Mouse (Mus musculus) stomach, embryonic 15.5 days (tissue): ENCODE measurements around the gene Pxmp4. TPM values are rescaled to one million over a fixed set of nuclear protein-coding genes. Genes with fewer than 3 reads are reported as not detected.

Source experiments
- ATAC-seq: fragments of 200-750 bp; cut with Nextera tagmentation; 2 replicates; pipeline ENCODE4 v1.8.0; 2017; ENCODE audit warnings: low read depth, moderate number of reproducible peaks, moderate TSS enrichment; ENCODE audit not compliant: insufficient read depth, low FRiP score
- H3K27ac ChIP-seq: fragments of 300-500 bp; sonication (generic); 2 replicates; pipeline ENCODE4 v1.5.1; 2015; ENCODE audit warnings: mild to moderate bottlenecking, inconsistent platforms
- H3K27me3 ChIP-seq: fragments of 300-500 bp; sonication (generic); replicated peaks from 2 replicates; pipeline ENCODE4 v1.6.1; 2015; ENCODE audit warnings: inconsistent platforms
- H3K36me3 ChIP-seq: fragments of 300-500 bp; sonication (generic); 2 replicates; pipeline ENCODE4 v1.6.1; 2015; ENCODE audit warnings: inconsistent platforms
- H3K4me1 ChIP-seq: fragments of 300-500 bp; sonication (generic); 2 replicates; pipeline ENCODE4 v1.6.1; 2015; ENCODE audit warnings: inconsistent platforms
- H3K4me2 ChIP-seq: fragments of 300-500 bp; sonication (generic); 2 replicates; pipeline ENCODE4 v1.6.1; 2015; ENCODE audit warnings: mild to moderate bottlenecking, inconsistent platforms
- H3K4me3 ChIP-seq: fragments of 300-500 bp; sonication (generic); replicated peaks from 2 replicates; pipeline ENCODE4 v1.5.1; 2015; ENCODE audit warnings: inconsistent platforms
- H3K9ac ChIP-seq: fragments of 300-500 bp; sonication (generic); 2 replicates; pipeline ENCODE4 v1.6.1; 2015; ENCODE audit warnings: inconsistent platforms
- H3K9me3 ChIP-seq: fragments of 300-500 bp; sonication (generic); 2 replicates; pipeline ENCODE4 v1.6.1; 2016; ENCODE audit warnings: inconsistent platforms
- WGBS: fragments of 180-500 bp; shearing (Covaris S2); methylation state at CpG from one replicate; pipeline ENCODE4 v1.1.7; 2015; 5-methylcytosine and 5-hydroxymethylcytosine counted together
- polyA plus RNA-seq: library from polyadenylated mRNA; unstranded; fragments of >200 nt; fragmentation: Nextera tagmentation; extraction: Ambion mirVana; gene quantifications from 2 replicates; pipeline ENCODE4 v1.2.1, GENCODE M21; 2015

Pxmp4 gene
- polyA plus RNA-seq, 1 experiment from 2014 or later, result 30.2 TPM

DNA sequence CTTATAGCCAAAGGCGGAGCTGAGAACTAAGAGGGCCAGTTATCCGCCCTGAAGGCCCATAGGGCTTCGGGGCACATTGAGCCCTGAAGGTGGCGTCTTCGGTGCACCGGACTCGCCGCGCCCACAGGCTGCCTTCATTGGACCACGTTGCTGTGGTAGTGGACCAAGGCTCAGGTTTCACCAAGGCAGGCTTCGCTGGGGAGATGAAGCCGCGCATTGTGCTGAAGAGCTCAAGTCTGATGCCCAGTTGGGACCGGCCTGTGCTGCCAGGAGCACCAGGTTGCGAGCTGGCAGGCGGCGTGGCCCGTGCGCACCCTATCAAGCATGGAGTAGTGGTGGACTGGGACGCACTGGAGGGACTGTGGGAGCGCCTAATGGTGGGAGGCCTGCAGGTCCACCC lies 51.6 kb downstream of the Pxmp4 start:
- no peak for ATAC-seq
- WGBS, result 39% methylated on average over 21 of the region's 21 CpGs
- peak overlapping the region; percentile 36 for H3K4me2 ChIP-seq
- H3K4me3 ChIP-seq, result peak overlapping the region; percentile 8
- no peaks in the 10 kb centered on the region for H3K36me3 ChIP-seq
- no peak overlapping the region for H3K27ac ChIP-seq
- peaks cover 22% of the 10 kb centered on the region for H3K4me1 ChIP-seq
- peaks cover 26% of the 10 kb centered on the region for H3K27me3 ChIP-seq
- H3K9me3 ChIP-seq, result no peaks in the 10 kb centered on the region
- H3K9ac ChIP-seq, result no peak overlapping the region

DNA sequence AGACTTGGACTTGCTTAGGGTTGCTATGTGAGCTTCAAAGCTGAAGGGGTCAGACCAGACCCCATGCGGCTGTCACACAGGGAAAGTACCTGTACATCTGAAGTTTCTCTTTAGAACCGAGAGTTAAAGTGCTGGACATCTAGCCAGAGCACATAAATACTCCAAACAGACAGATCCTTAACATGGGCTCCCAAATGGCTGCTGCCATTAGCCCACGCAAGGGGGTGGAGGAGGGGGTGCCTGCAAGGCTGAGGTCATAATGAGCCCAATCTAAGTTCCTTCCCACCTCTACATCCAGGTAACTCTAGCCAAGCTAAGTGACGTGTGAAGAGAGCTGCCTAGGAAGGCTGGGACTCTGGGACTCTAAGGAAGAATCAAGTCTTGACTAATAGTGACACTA lies 52.0 kb downstream of the Pxmp4 start, which contains the start of gene Actl10:
Actl10 (plus strand) TSS at position 301 of the 400 bp plus-strand sequence.
- WGBS, result 79% methylated on average over 4 of the region's 4 CpGs
- no peaks in the 10 kb centered on the region for H3K9me3 ChIP-seq
- H3K27ac ChIP-seq, result no peak within 1 kb of the TSS
- no peaks in the 10 kb centered on the region for H3K36me3 ChIP-seq
- H3K4me1 ChIP-seq, result peaks cover 22% of the 10 kb centered on the region
- no peak for ATAC-seq
- H3K4me2 ChIP-seq, result peak within 1 kb of the TSS; percentile 36
- no peak within 1 kb of the TSS for H3K9ac ChIP-seq
- peaks cover 26% of the 10 kb centered on the region for H3K27me3 ChIP-seq
- H3K4me3 ChIP-seq, result peak within 1 kb of the TSS; percentile 8

DNA sequence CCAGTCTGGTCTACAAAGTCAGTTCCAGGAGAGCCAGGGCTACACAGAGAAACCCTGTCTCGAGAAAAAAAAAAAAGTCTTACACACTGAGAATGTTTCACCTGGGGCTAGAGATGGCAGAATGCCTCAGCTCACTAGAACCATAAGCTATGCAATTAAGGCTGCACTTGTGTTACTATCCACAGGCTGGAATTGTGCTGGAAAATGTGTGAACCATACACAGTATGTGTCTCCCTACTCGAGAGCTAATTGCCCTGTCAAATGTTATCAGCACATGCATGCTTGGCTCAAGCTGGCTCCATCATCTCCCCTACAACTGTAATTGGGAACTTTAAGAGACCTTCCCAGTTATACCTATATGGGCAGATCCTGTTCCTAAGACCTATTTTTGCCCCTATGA lies 52.6 kb downstream of the Pxmp4 start:
- no peak overlapping the region for H3K9ac ChIP-seq
- peaks cover 26% of the 10 kb centered on the region for H3K27me3 ChIP-seq
- H3K9me3 ChIP-seq, result no peaks in the 10 kb centered on the region
- 81% methylated on average over 2 of the region's 2 CpGs for WGBS
- H3K36me3 ChIP-seq, result no peaks in the 10 kb centered on the region
- no peak overlapping the region for H3K4me3 ChIP-seq
- no peak overlapping the region for H3K4me2 ChIP-seq
- ATAC-seq, result no peak
- H3K4me1 ChIP-seq, result peaks cover 22% of the 10 kb centered on the region
- no peak overlapping the region for H3K27ac ChIP-seq

GRCm38 (mm10) chr2:154549886-154550189 lies 53.7 kb downstream of the Pxmp4 start:
- WGBS, result 13% methylated on average over 20 of the region's 20 CpGs
- peaks cover 22% of the 10 kb centered on the region for H3K4me1 ChIP-seq
- ATAC-seq, result no peak
- no peaks in the 10 kb centered on the region for H3K9me3 ChIP-seq
- peak overlapping the region; percentile 95 for H3K4me2 ChIP-seq
- no peak overlapping the region for H3K27ac ChIP-seq
- no peak overlapping the region for H3K9ac ChIP-seq
- H3K36me3 ChIP-seq, result no peaks in the 10 kb centered on the region
- peaks cover 26% of the 10 kb centered on the region for H3K27me3 ChIP-seq
- H3K4me3 ChIP-seq, result peak overlapping the region; percentile 47

- Histone ChIP-seq H3K36me3 (no peaks in the 10 kb centered on the region), H3K9me3 (no peaks in the 10 kb centered on the region), H3K4me1 (peaks cover 22% of the 10 kb centered on the region), H3K27me3 (peaks cover 26% of the 10 kb centered on the region), H3K4me2 (peak overlapping the region; percentile 95), H3K27ac (no peak overlapping the region), H3K9ac (peak overlapping the region; percentile 22; the same call in 1 of the 2 replicates), H3K4me3 (peak overlapping the region; percentile 47)
- WGBS, result 3% methylated on average over 48 of the region's 48 CpGs
- peak; percentile 64; the same call in 1 of the 2 replicates for ATAC-seq
Observed at GRCm38 (mm10) chr2:154549127-154549885, 54.2 kb downstream of the Pxmp4 start.

GRCm38 (mm10) chr2:154548688-154549087 lies 54.8 kb downstream of the Pxmp4 start:
- 0 out of 2 replicates have a peak, but pooled peaks have one; percentile 10 for ATAC-seq
- Histone ChIP-seq H3K9me3 (no peaks in the 10 kb centered on the region), H3K4me1 (peaks cover 22% of the 10 kb centered on the region), H3K4me2 (no peak overlapping the region), H3K27me3 (peaks cover 26% of the 10 kb centered on the region), H3K4me3 (no peak overlapping the region), H3K36me3 (no peaks in the 10 kb centered on the region), H3K27ac (no peak overlapping the region), H3K9ac (no peak overlapping the region)
- WGBS, result 65% methylated on average over 3 of the region's 3 CpGs

GRCm38 (mm10) chr2:154546711-154547110 lies 56.8 kb downstream of the Pxmp4 start, which contains the start of gene 1700003F12Rik:
Gene 1700003F12Rik, plus strand, starts transcription at chr2:154547085.
- no peaks in the 10 kb centered on the region for H3K9me3 ChIP-seq
- H3K4me2 ChIP-seq, result no peak within 1 kb of the TSS
- H3K27me3 ChIP-seq, result peaks cover 21% of the 10 kb centered on the region
- 90% methylated on average over 10 of the region's 10 CpGs for WGBS
- no peak within 1 kb of the TSS for H3K4me3 ChIP-seq
- ATAC-seq, result no peak
- H3K27ac ChIP-seq, result no peak within 1 kb of the TSS
- H3K9ac ChIP-seq, result no peak within 1 kb of the TSS
- no peaks in the 10 kb centered on the region for H3K36me3 ChIP-seq
- peaks cover 10% of the 10 kb centered on the region for H3K4me1 ChIP-seq

GRCm38 (mm10) chr2:154543567-154544347 lies 59.8 kb downstream of the Pxmp4 start:
- Histone ChIP-seq H3K4me3 (no peak overlapping the region), H3K9ac (no peak overlapping the region), H3K36me3 (no peaks in the 10 kb centered on the region), H3K4me1 (no peaks in the 10 kb centered on the region), H3K9me3 (no peaks in the 10 kb centered on the region), H3K27ac (no peak overlapping the region), H3K27me3 (no peaks in the 10 kb centered on the region), H3K4me2 (no peak overlapping the region)
- no peak for ATAC-seq
- 86% methylated on average over 9 of the region's 9 CpGs for WGBS

DNA sequence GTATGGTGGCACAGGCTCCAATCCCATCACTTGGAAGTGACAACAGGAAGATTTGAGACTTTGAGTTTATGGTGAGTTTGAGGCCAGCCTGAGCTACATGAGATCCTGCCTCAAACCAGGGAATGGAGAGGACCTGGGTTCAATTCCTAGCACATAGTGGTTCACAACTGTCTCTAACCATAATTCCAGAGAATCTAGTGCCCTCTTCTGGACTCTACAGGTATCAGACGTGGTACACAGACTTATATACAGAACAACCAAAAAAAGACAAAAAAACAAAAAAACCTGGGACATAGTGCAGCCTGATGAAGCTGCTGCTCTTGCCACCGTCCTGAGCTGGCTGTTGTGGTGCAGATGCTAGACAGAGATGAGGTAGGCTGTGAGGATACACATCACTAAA lies 61.9 kb downstream of the Pxmp4 start:
- Histone ChIP-seq H3K9me3 (no peaks in the 10 kb centered on the region), H3K4me3 (no peak overlapping the region), H3K4me1 (peaks cover 3% of the 10 kb centered on the region; the same call in 1 of the 2 replicates), H3K27me3 (no peaks in the 10 kb centered on the region), H3K4me2 (no peak overlapping the region), H3K27ac (no peak overlapping the region), H3K9ac (no peak overlapping the region), H3K36me3 (no peaks in the 10 kb centered on the region)
- no peak for ATAC-seq
- 77% methylated on average over 2 of the region's 2 CpGs for WGBS

- H3K4me3 ChIP-seq, result no peak overlapping the region
- H3K27ac ChIP-seq, result no peak overlapping the region
- H3K36me3 ChIP-seq, result peaks cover 12% of the 10 kb centered on the region
- no peaks in the 10 kb centered on the region for H3K9me3 ChIP-seq
- 80% methylated on average over 3 of the region's 3 CpGs for WGBS
- peaks cover 3% of the 10 kb centered on the region; the same call in 1 of the 2 replicates for H3K4me1 ChIP-seq
- no peaks in the 10 kb centered on the region for H3K27me3 ChIP-seq
- no peak overlapping the region for H3K4me2 ChIP-seq
- no peak for ATAC-seq
- no peak overlapping the region for H3K9ac ChIP-seq
Observed at GRCm38 (mm10) chr2:154539720-154540119, 63.8 kb downstream of the Pxmp4 start.

DNA sequence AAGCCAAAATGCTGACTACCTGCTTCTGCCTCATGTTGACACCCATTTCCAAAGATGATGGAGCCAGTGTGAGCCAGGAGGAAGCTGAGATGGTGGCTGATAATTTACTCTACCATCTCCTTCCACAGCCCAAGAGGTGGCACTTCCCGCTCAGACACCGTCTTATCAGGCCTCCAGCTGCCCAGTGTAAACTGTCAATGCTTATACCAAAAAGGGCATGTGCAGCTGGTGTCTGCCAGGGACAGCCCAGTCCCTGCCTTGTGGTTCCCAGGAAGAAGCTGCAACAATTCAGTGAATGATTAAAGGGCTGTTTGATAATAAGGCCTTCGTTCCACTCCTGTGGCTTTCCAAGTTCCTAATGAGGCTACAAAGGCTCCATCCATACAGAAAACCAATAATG lies 64.8 kb downstream of the Pxmp4 start:
- Histone ChIP-seq H3K4me3 (no peak overlapping the region), H3K36me3 (peaks cover 19% of the 10 kb centered on the region), H3K27me3 (no peaks in the 10 kb centered on the region), H3K27ac (no peak overlapping the region), H3K4me2 (no peak overlapping the region), H3K4me1 (peaks cover 3% of the 10 kb centered on the region; the same call in 1 of the 2 replicates), H3K9me3 (no peaks in the 10 kb centered on the region), H3K9ac (no peak overlapping the region)
- WGBS, result 24% methylated on average over 3 of the region's 3 CpGs
- 0 out of 2 replicates have a peak, but pooled peaks have one; percentile 7 for ATAC-seq

- no peaks in the 10 kb centered on the region for H3K9me3 ChIP-seq
- peak; percentile 51; the same call in 1 of the 2 replicates for ATAC-seq
- H3K4me2 ChIP-seq, result no peak overlapping the region
- H3K27me3 ChIP-seq, result no peaks in the 10 kb centered on the region
- H3K4me3 ChIP-seq, result no peak overlapping the region
- H3K36me3 ChIP-seq, result peaks cover 19% of the 10 kb centered on the region
- peak overlapping the region; percentile 38; the same call in 1 of the 2 replicates for H3K27ac ChIP-seq
- WGBS, result 38% methylated on average over 2 of the region's 2 CpGs
- H3K4me1 ChIP-seq, result peaks cover 3% of the 10 kb centered on the region; the same call in 1 of the 2 replicates
- no peak overlapping the region for H3K9ac ChIP-seq
Observed at GRCm38 (mm10) chr2:154538310-154538709, 65.2 kb downstream of the Pxmp4 start.
